Comparison of ENCODE assay signal across 22 mouse cellular contexts in the genomic region with DNA sequence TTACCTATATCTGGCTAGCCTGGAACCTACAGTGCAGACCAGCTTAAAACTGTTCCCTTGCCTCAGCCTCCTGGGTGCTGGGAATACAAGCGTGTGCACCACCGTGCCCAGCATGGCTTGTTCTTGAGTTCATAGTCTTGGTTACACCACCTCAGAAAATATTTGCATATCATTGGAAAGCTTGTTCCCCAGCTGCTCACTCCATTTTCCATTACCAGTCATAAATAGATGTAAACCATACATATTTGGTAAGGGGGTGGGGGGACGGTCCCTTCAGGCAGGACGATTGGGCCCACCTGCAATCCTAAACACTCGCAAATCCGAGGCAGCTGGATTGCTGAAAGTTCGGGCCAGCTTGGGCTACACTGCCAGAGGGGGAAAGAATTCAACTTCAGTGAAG. TPM values are rescaled to one million over a fixed set of nuclear protein-coding genes. Genes with fewer than 3 reads are reported as not detected.
"Had no signal": no experiment of that assay in that cellular context is flagged by ENCODE, and none has a peak within 500 bp of the region (broad histone marks: within the 10 kb centered on the region; RNA-seq: fewer than 3 reads in every experiment).

No protein-coding gene starts in this region.

- H3K9ac ChIP-seq: neural tube, embryonic 12.5 days; neural tube, embryonic 13.5 days; neural tube, embryonic 15.5 days; stomach, embryonic 15.5 days had no signal

- H3K9me3 ChIP-seq: neural tube, embryonic 12.5 days; neural tube, embryonic 13.5 days; neural tube, embryonic 15.5 days; stomach, embryonic 15.5 days had no signal

- H3K4me2 ChIP-seq: neural tube, embryonic 12.5 days; neural tube, embryonic 13.5 days; neural tube, embryonic 15.5 days; stomach, embryonic 15.5 days had no signal

- H3K36me3 ChIP-seq: neural tube, embryonic 12.5 days; neural tube, embryonic 13.5 days; neural tube, embryonic 15.5 days; stomach, embryonic 15.5 days had no signal

- H3K4me3 ChIP-seq: neural tube, embryonic 12.5 days; neural tube, embryonic 13.5 days; neural tube, embryonic 15.5 days; stomach, embryonic 15.5 days had no signal

- H3K27ac ChIP-seq: neural tube, embryonic 12.5 days; neural tube, embryonic 13.5 days; neural tube, embryonic 15.5 days; stomach, embryonic 15.5 days; stomach, postnatal 0 days had no signal

- DNase-seq: right cerebral cortex, adult 18-20 months; right cerebral cortex, postnatal 14 days; right cerebral cortex, postnatal 25 days; right cerebral cortex, postnatal 4 days; thymus, adult 18-20 months; thymus, adult 2 months; thymus, postnatal 25 days; thymus, postnatal 36 days had no signal

RNA-seq across cellular contexts. Expression of a gene that starts 3.1 kb away (rescaled TPM):
- total RNA-seq: neutrophil, adult 5-6 weeks had no signal
- polyA plus RNA-seq: neural tube, embryonic 11.5 days; neural tube, embryonic 12.5 days; neural tube, embryonic 13.5 days; neural tube, embryonic 14.5 days; neural tube, embryonic 15.5 days; small intestine, adult 2 months; spleen, adult 2 months; stomach, embryonic 14.5 days; stomach, embryonic 15.5 days; stomach, embryonic 16.5 days; stomach, postnatal 0 days; thymus, postnatal 0 days; urinary bladder, adult 2 months had no signal

RNA-seq across cellular contexts. Expression of a gene that starts 34.5 kb away (rescaled TPM):
- total RNA-seq: neutrophil, adult 5-6 weeks had no signal
- polyA plus RNA-seq: neural tube, embryonic 11.5 days; neural tube, embryonic 12.5 days; neural tube, embryonic 13.5 days; neural tube, embryonic 14.5 days; neural tube, embryonic 15.5 days; small intestine, adult 2 months; spleen, adult 2 months; stomach, embryonic 14.5 days; stomach, embryonic 15.5 days; stomach, embryonic 16.5 days; stomach, postnatal 0 days; thymus, postnatal 0 days; urinary bladder, adult 2 months had no signal
